Mouse (Mus musculus): ENCODE measurements around the gene Hist1h1c. TPM values are rescaled to one million over a fixed set of nuclear protein-coding genes. Genes with fewer than 3 reads are reported as not detected.

Hist1h1c gene
- 8.6 and 11.8 TPM in 2 replicates for polyA plus RNA-seq (2016; fragmentation: Nextera tagmentation; extraction: Ambion mirVana)

DNA sequence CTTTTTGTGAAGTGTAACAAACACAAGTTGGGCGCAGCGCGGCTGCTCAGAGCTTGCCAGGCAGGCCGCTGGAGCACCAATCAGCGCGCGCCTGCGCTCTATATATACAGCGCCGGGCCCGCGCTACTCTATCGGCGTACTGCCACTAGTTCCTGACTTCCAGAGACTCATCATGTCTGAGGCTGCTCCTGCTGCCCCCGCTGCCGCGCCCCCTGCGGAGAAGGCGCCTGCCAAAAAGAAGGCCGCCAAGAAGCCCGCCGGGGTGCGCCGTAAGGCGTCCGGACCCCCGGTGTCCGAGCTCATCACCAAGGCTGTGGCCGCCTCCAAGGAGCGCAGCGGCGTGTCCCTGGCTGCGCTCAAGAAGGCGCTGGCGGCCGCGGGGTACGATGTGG lies at the start of gene Hist1h1c:
TSS of gene Hist1h1c (plus strand) at position 132 of the 392 bp plus-strand sequence.
- Histone ChIP-seq H3K27ac (peak within 1 kb of the TSS; percentile 96), H3K4me3 (peak within 1 kb of the TSS; percentile 64), H3K27me3 (ENCODE audit: low read depth, poor library complexity, severe bottlenecking) (no peaks in the 10 kb centered on the region), H3K36me3 (no peaks in the 10 kb centered on the region), H3K9me3 (replicated peaks) (no peaks in the 10 kb centered on the region), H3K4me1 (peaks cover 15% of the 10 kb centered on the region)
- DNase-seq (ENCODE audit: low spot score): peak; percentile 93
- under 1% methylated on average over 38 of the region's 38 CpGs for WGBS

DNA sequence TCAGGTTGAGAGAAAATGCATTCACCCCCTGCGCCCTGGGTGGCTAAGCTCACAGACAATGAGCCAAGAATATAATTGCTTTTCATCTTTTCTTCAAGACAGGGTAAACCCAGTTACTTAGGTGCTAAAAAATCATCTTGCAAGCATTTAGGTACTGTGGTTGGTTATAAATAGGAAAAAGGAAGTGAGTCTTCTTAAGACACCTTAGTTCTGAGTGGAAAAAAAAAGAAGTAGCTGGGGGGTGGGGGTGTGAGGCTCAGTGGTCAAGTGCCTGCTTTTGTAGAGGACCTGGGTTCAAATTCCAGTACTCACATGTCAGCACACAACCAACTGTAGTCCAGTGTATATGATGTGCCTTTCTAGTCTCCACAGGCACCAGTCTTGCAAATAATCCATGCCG lies 49.7 kb upstream of the Hist1h1c start:
- peak; percentile 18 for DNase-seq (ENCODE audit: low spot score)
- WGBS: 96% methylated on average over 2 of the region's 2 CpGs
- Histone ChIP-seq H3K9me3 (replicated peaks) (no peaks in the 10 kb centered on the region), H3K36me3 (no peaks in the 10 kb centered on the region), H3K27me3 (ENCODE audit: low read depth, poor library complexity, severe bottlenecking) (no peaks in the 10 kb centered on the region), H3K4me3 (no peak overlapping the region), H3K27ac (no peak overlapping the region), H3K4me1 (peaks cover 14% of the 10 kb centered on the region)

GRCm38 (mm10) chr13:23689459-23689858 lies 49.1 kb upstream of the Hist1h1c start:
- Histone ChIP-seq H3K27ac (no peak overlapping the region), H3K9me3 (replicated peaks) (no peaks in the 10 kb centered on the region), H3K27me3 (ENCODE audit: low read depth, poor library complexity, severe bottlenecking) (no peaks in the 10 kb centered on the region), H3K4me1 (peaks cover 14% of the 10 kb centered on the region), H3K36me3 (no peaks in the 10 kb centered on the region), H3K4me3 (no peak overlapping the region)
- DNase-seq (ENCODE audit: low spot score): no peak
- WGBS: 75% methylated on average over 2 of the region's 2 CpGs

DNA sequence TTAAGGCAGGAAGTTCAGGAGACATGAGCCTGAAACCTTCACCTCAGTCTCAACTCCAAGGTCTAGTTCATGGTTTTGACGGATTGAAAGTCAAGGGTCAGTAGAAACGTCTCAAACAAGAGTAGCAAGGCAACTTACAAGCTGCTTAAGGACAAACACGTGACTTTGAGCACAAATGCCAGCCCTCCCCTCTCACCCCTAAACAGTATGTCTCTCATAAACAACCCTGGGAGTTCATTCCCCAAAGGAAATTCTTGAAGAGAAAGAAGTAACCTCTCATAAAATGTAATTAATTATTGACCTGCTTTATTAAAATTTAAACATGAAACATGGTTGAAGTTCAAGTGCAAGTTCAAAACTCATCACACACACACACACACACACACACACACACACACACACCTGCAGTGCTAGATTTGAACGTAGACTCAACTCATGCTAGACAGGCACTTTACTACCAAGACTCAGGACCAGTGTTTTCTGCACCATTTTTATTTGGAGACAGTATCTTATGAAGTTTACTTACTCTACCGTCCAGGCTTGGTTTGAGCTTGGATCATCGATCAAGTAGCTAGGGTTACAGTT lies 44.7 kb upstream of the Hist1h1c start:
- Histone ChIP-seq H3K36me3 (no peaks in the 10 kb centered on the region), H3K27me3 (ENCODE audit: low read depth, poor library complexity, severe bottlenecking) (no peaks in the 10 kb centered on the region), H3K4me1 (peaks cover 14% of the 10 kb centered on the region), H3K4me3 (no peak overlapping the region), H3K27ac (no peak overlapping the region), H3K9me3 (replicated peaks) (no peaks in the 10 kb centered on the region)
- no peak for DNase-seq (ENCODE audit: low spot score)
- 82% methylated on average over 6 of the region's 6 CpGs for WGBS

DNA sequence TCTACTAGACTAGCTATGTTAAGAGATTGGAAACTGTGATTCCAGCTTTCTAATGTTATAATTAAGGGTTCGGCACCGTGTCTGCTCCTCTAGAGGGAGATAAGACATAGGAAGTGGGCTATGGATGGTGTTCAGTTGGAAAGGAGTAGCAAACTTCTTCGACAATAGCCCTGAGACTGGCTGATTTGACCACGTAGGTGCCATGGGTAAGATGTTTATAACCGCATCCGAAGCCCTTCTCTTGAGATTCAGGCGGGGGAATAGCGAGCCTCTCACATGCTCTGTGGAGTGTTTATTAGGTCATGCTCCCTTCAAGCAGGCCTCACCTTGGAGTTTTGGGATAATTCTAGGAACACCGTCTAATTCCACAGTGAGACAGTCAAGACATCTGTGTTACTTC lies 43.7 kb upstream of the Hist1h1c start:
- DNase-seq (ENCODE audit: low spot score): no peak
- 92% methylated on average over 9 of the region's 9 CpGs for WGBS
- no peaks in the 10 kb centered on the region for H3K9me3 ChIP-seq (replicated peaks)
- no peaks in the 10 kb centered on the region for H3K27me3 ChIP-seq (ENCODE audit: low read depth, poor library complexity, severe bottlenecking)
- H3K4me3 ChIP-seq: no peak overlapping the region
- peaks cover 18% of the 10 kb centered on the region for H3K4me1 ChIP-seq
- H3K27ac ChIP-seq: peak overlapping the region; percentile 36; the same call in 1 of the 2 replicates
- H3K36me3 ChIP-seq: no peaks in the 10 kb centered on the region

- H3K4me3 ChIP-seq: no peak within 1 kb of the TSS; the same call in 1 of the 2 replicates
- DNase-seq (ENCODE audit: low spot score): no peak
- no peaks in the 10 kb centered on the region for H3K36me3 ChIP-seq
- no peaks in the 10 kb centered on the region for H3K9me3 ChIP-seq (replicated peaks)
- 39% methylated on average over 13 of the region's 13 CpGs for WGBS
- H3K4me1 ChIP-seq: peaks cover 18% of the 10 kb centered on the region
- no peaks in the 10 kb centered on the region for H3K27me3 ChIP-seq (ENCODE audit: low read depth, poor library complexity, severe bottlenecking)
- H3K27ac ChIP-seq: peak within 1 kb of the TSS; percentile 75
These were observed 43.1 kb upstream of the Hist1h1c start, which contains the start of gene Hist1h1t for GRCm38 (mm10) chr13:23695514-23695913. Gene Hist1h1t, plus strand, starts transcription at chr13:23695814.

- 51% methylated on average over 15 of the region's 15 CpGs for WGBS
- H3K4me1 ChIP-seq: peaks cover 22% of the 10 kb centered on the region
These were observed 42.5 kb upstream of the Hist1h1c start for GRCm38 (mm10) chr13:23696061-23696474.

DNA sequence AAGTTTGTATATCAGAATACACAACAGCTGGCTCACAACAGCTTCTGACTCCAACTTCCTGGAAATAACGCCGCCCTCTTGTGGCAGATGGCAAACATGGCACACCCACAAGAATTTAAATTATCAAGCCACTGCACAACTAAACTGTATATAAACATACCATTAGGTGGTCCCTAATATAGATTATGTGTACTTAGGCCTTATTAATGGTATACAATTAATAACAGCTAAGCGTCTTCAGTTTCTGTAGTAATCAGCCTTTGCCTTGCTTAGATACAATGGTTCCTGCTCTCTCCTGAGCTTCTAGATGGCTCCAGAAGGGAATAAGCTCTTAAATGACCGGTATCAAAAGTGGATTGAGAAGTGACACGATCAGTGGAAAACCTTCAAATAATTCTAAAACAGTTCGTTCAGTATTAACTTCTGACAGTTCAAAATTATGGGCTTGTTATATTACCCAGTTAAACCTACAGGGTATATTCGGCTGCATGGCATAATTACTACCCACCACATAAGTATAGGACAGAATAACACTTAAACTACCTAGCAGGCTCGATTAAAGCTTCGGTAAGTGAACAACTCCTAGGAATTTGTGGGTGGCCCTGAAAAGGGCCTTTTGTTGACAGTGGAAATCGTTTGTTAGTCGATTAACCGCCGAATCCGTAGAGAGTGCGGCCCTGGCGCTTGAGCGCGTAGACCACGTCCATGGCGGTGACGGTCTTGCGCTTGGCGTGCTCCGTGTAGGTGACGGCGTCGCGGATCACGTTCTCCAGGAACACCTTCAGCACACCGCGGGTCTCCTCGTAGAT lies 40.9 kb upstream of the Hist1h1c start:
- H3K27me3 ChIP-seq (ENCODE audit: low read depth, poor library complexity, severe bottlenecking): no peaks in the 10 kb centered on the region

More at GRCm38 (mm10) chr13:23696061-23696474, 42.5 kb upstream of the Hist1h1c start:
- no peaks in the 10 kb centered on the region for H3K36me3 ChIP-seq
- peak overlapping the region; percentile 75 for H3K27ac ChIP-seq
- no peak overlapping the region; the same call in 1 of the 2 replicates for H3K4me3 ChIP-seq
- H3K9me3 ChIP-seq (replicated peaks): no peaks in the 10 kb centered on the region
- no peaks in the 10 kb centered on the region for H3K27me3 ChIP-seq (ENCODE audit: low read depth, poor library complexity, severe bottlenecking)
- no peak for DNase-seq (ENCODE audit: low spot score)

GRCm38 (mm10) chr13:23698300-23698693 lies 40.3 kb upstream of the Hist1h1c start, which contains the start of gene Hist1h4c:
Gene Hist1h4c, minus strand, starts transcription at chr13:23698454.
- Histone ChIP-seq H3K36me3 (no peaks in the 10 kb centered on the region), H3K27ac (peak within 1 kb of the TSS; percentile 88), H3K27me3 (ENCODE audit: low read depth, poor library complexity, severe bottlenecking) (no peaks in the 10 kb centered on the region), H3K4me1 (peaks cover 25% of the 10 kb centered on the region), H3K4me3 (peak within 1 kb of the TSS; percentile 56), H3K9me3 (replicated peaks) (no peaks in the 10 kb centered on the region)
- WGBS: under 1% methylated on average over 22 of the region's 22 CpGs
- peak; percentile 98 for DNase-seq (ENCODE audit: low spot score)

More for the DNA sequence above, 40.9 kb upstream of the Hist1h1c start:
- under 1% methylated on average over 21 of the region's 32 CpGs for WGBS
- H3K4me3 ChIP-seq: peak overlapping the region; percentile 56
- peaks cover 25% of the 10 kb centered on the region for H3K4me1 ChIP-seq
- H3K9me3 ChIP-seq (replicated peaks): no peaks in the 10 kb centered on the region
- peak; percentile 74 for DNase-seq (ENCODE audit: low spot score)
- H3K36me3 ChIP-seq: no peaks in the 10 kb centered on the region
- peak overlapping the region; percentile 88 for H3K27ac ChIP-seq

- WGBS: 81% methylated on average over 6 of the region's 6 CpGs
- no peak for DNase-seq (ENCODE audit: low spot score)
- peaks cover 25% of the 10 kb centered on the region for H3K4me1 ChIP-seq
- peak overlapping the region; percentile 56 for H3K4me3 ChIP-seq
- no peaks in the 10 kb centered on the region for H3K27me3 ChIP-seq (ENCODE audit: low read depth, poor library complexity, severe bottlenecking)
- no peaks in the 10 kb centered on the region for H3K36me3 ChIP-seq
- H3K27ac ChIP-seq: peak overlapping the region; percentile 88
- H3K9me3 ChIP-seq (replicated peaks): no peaks in the 10 kb centered on the region
These were observed 39.6 kb upstream of the Hist1h1c start for GRCm38 (mm10) chr13:23698996-23699395.

- 75% methylated on average over 3 of the region's 3 CpGs for WGBS
- no peak for DNase-seq (ENCODE audit: low spot score)
- no peaks in the 10 kb centered on the region for H3K27me3 ChIP-seq (ENCODE audit: low read depth, poor library complexity, severe bottlenecking)
- no peaks in the 10 kb centered on the region for H3K36me3 ChIP-seq
- no peaks in the 10 kb centered on the region for H3K9me3 ChIP-seq (replicated peaks)
- H3K4me1 ChIP-seq: peaks cover 25% of the 10 kb centered on the region
- no peak overlapping the region for H3K4me3 ChIP-seq
- H3K27ac ChIP-seq: no peak overlapping the region
These were observed 38.8 kb upstream of the Hist1h1c start for GRCm38 (mm10) chr13:23699767-23700166.

DNA sequence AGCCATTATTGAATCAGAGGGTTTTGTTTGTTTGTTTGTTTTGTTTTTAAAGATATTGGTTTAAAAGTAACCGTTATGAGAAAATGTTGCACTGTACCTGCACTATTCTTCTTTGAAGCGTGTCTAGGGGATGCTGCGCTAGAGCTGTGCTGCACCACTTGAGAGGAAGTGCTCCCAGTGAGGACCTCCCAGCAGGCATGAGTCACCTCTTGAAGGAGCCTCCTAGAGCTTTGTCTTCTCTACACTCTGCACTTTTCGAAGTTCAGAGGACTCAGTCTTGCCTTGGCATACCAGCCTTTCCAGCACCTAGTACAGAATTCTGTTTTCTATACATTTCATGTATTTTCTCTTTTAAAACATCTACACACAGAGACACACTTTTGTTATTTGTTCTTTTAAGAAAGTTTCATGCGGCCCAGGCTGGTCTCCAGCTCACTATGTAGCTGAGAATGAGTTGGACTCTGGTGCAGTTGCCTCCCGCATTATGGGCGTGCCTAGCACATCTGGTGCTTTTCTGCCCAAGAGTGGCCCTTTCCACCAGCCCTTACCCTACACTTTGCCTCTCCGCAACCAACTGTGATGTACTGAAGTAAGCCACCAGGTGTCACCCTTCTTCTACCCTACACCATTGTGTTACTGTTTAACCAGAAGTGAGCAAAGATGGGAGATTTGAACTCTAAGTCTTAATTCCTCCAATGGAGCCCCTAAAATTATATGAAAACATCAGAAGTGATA lies 37.7 kb upstream of the Hist1h1c start:
- Histone ChIP-seq H3K9me3 (replicated peaks) (no peaks in the 10 kb centered on the region), H3K36me3 (no peaks in the 10 kb centered on the region), H3K27ac (peak overlapping the region; percentile 66), H3K4me3 (no peak overlapping the region; the same call in 1 of the 2 replicates), H3K27me3 (ENCODE audit: low read depth, poor library complexity, severe bottlenecking) (no peaks in the 10 kb centered on the region), H3K4me1 (peaks cover 19% of the 10 kb centered on the region)
- 36% methylated on average over 8 of the region's 8 CpGs for WGBS
- peak; percentile 69 for DNase-seq (ENCODE audit: low spot score)

All from limb, embryonic 10.5 days (tissue).